Mouse (Mus musculus) CH12.LX (cell line): ENCODE results near the gene Ficd. TPM values are rescaled to one million over a fixed set of nuclear protein-coding genes. Genes with fewer than 3 reads are reported as not detected.

ENCODE experiments used
- DNase-seq: peaks from one replicate; pipeline ENCODE4 v3.0.0-alpha.2; 2013; ENCODE audit errors: extremely low read depth
- H3K27ac ChIP-seq: 2 replicates; pipeline ENCODE4 v1.5.1; 2012; ENCODE audit warnings: low read depth, mild to moderate bottlenecking, control low read depth, moderate library complexity; ENCODE audit not compliant: insufficient read depth
- H3K27me3 ChIP-seq: replicated peaks from 2 replicates; pipeline ENCODE3; 2012; ENCODE audit warnings: inconsistent platforms
- H3K36me3 ChIP-seq, 2 experiments: replicated peaks in 1 of 2; 2 replicates each; pipeline versions ENCODE3 to v1.6.1; 2012; ENCODE audit warnings: inconsistent platforms in 1 of 2, low read length in 1 of 2, mild to moderate bottlenecking in 1 of 2, mixed read lengths in 1 of 2, moderate library complexity in 1 of 2; ENCODE audit not compliant: control insufficient read depth in 1 of 2, insufficient read depth in 1 of 2
- H3K4me1 ChIP-seq, 2 experiments: 2 replicates each; pipeline ENCODE4 v1.6.1; 2012; ENCODE audit warnings: inconsistent platforms in 1 of 2, moderate library complexity in 1 of 2; ENCODE audit not compliant: insufficient read depth in 2 of 2, control insufficient read depth in 1 of 2
- H3K4me2 ChIP-seq: 2 replicates; pipeline ENCODE4 v1.6.1; 2012; ENCODE audit warnings: low read depth, mild to moderate bottlenecking, control low read depth; ENCODE audit not compliant: poor library complexity, insufficient read depth, severe bottlenecking
- H3K4me3 ChIP-seq, 3 experiments: fragments of 150-350 bp in 1 of 3; sonication (generic) in 1 of 3; replicated peaks in 1 of 3; 2 replicates each; pipeline versions ENCODE3 to v1.5.1; 2011 to 2012; ENCODE audit warnings: low read depth in 2 of 3, low read length in 2 of 3, mild to moderate bottlenecking in 2 of 3, moderate library complexity in 2 of 3, control low read depth in 1 of 3, improper control_type of control experiment in 1 of 3, inconsistent platforms in 1 of 3, mixed read lengths in 1 of 3; ENCODE audit not compliant: poor library complexity in 1 of 3
- H3K79me2 ChIP-seq: replicated peaks from 2 replicates; pipeline ENCODE4 v1.6.1; 2012; ENCODE audit warnings: mild to moderate bottlenecking, moderate library complexity; ENCODE audit not compliant: control insufficient read depth, poor library complexity, insufficient read depth, severe bottlenecking; ENCODE audit errors: extremely low read depth
- H3K9ac ChIP-seq: 2 replicates; pipeline ENCODE4 v1.6.1; 2012; ENCODE audit warnings: low read depth, mild to moderate bottlenecking, control low read depth, moderate library complexity; ENCODE audit not compliant: insufficient read depth
- H3K9me3 ChIP-seq: replicated peaks from 2 replicates; pipeline ENCODE3; 2012; ENCODE audit warnings: low read length, inconsistent platforms, mixed read lengths
- BHLHE40 ChIP-seq: IDR thresholded peaks from 2 replicates; pipeline ENCODE4 v1.6.1; 2011; ENCODE audit warnings: mild to moderate bottlenecking, low read depth, low read length, improper control_type of control experiment
- CHD2 ChIP-seq: IDR thresholded peaks from 2 replicates; pipeline ENCODE4 v1.6.1; 2011; ENCODE audit warnings: low read length, improper control_type of control experiment
- E2F4 ChIP-seq: IDR thresholded peaks from 2 replicates; pipeline ENCODE4 v1.6.1; 2011; ENCODE audit warnings: low read depth, low read length, improper control_type of control experiment; ENCODE audit not compliant: insufficient replicate concordance
- EP300 ChIP-seq: IDR thresholded peaks from 2 replicates; pipeline ENCODE4 v1.6.1; 2011; ENCODE audit warnings: low read length, improper control_type of control experiment
- ETS1 ChIP-seq: conservative IDR thresholded peaks from 2 replicates; pipeline ENCODE4 v1.6.1; 2012; ENCODE audit warnings: low read depth, mild to moderate bottlenecking, inconsistent platforms, low read length, improper control_type of control experiment, moderate library complexity
- GABPA ChIP-seq: IDR thresholded peaks from 2 replicates; pipeline ENCODE4 v1.6.1; 2012; ENCODE audit warnings: low read depth, low read length, improper control_type of control experiment, inconsistent platforms; ENCODE audit not compliant: insufficient replicate concordance
- HCFC1 ChIP-seq: IDR thresholded peaks from 2 replicates; pipeline ENCODE4 v1.6.1; 2012; ENCODE audit warnings: low read depth, mild to moderate bottlenecking, inconsistent platforms, low read length, improper control_type of control experiment
- IRF4 ChIP-seq: IDR thresholded peaks from 2 replicates; pipeline ENCODE4 v1.6.1; 2014; ENCODE audit warnings: low read depth, mild to moderate bottlenecking, inconsistent platforms, low read length, improper control_type of control experiment
- JUN ChIP-seq: IDR thresholded peaks from 2 replicates; pipeline ENCODE4 v1.6.1; 2011; ENCODE audit warnings: low read depth, mild to moderate bottlenecking, low read length, improper control_type of control experiment, moderate library complexity; ENCODE audit not compliant: insufficient read depth
- JUND ChIP-seq: conservative IDR thresholded peaks from 2 replicates; pipeline ENCODE4 v1.6.1; 2011; ENCODE audit warnings: low read depth, low read length, improper control_type of control experiment
- KAT2A ChIP-seq: IDR thresholded peaks from 2 replicates; pipeline ENCODE4 v1.6.1; 2012; ENCODE audit warnings: low read length, improper control_type of control experiment, inconsistent platforms; ENCODE audit not compliant: insufficient replicate concordance
- MAFK ChIP-seq: IDR thresholded peaks from 2 replicates; pipeline ENCODE4 v1.6.1; 2011; ENCODE audit warnings: low read length, improper control_type of control experiment; ENCODE audit not compliant: insufficient replicate concordance
- MAZ ChIP-seq: IDR thresholded peaks from 2 replicates; pipeline ENCODE4 v1.6.1; 2012; ENCODE audit warnings: low read depth, mild to moderate bottlenecking, inconsistent platforms, low read length, improper control_type of control experiment, moderate library complexity
- MEF2A ChIP-seq: IDR thresholded peaks from 2 replicates; pipeline ENCODE4 v1.6.1; 2014; ENCODE audit warnings: low read depth, mild to moderate bottlenecking, inconsistent platforms, low read length, improper control_type of control experiment, borderline replicate concordance
- MXI1 ChIP-seq: IDR thresholded peaks from 2 replicates; pipeline ENCODE4 v1.6.1; 2011; ENCODE audit warnings: mild to moderate bottlenecking, low read depth, low read length, improper control_type of control experiment
- MYC ChIP-seq: IDR thresholded peaks from 2 replicates; pipeline ENCODE4 v1.6.1; 2011; ENCODE audit warnings: low read depth, mild to moderate bottlenecking, improper control_type of control experiment, low read length
- NELFE ChIP-seq: IDR thresholded peaks from 2 replicates; pipeline ENCODE4 v1.6.1; 2011; ENCODE audit warnings: low read depth, low read length, improper control_type of control experiment
- NRF1 ChIP-seq: IDR thresholded peaks from 2 replicates; pipeline ENCODE4 v1.6.1; 2014; ENCODE audit warnings: low read depth, mild to moderate bottlenecking, inconsistent platforms, low read length, improper control_type of control experiment, moderate library complexity
- POLR2A ChIP-seq: IDR thresholded peaks from 2 replicates; pipeline ENCODE4 v1.6.1; 2011; ENCODE audit warnings: low read depth, mild to moderate bottlenecking, improper control_type of control experiment, low read length
- RCOR1 ChIP-seq: conservative IDR thresholded peaks from 2 replicates; pipeline ENCODE4 v1.6.1; 2012; ENCODE audit warnings: low read depth, mild to moderate bottlenecking, inconsistent platforms, low read length, improper control_type of control experiment
- SIN3A ChIP-seq: IDR thresholded peaks from 2 replicates; pipeline ENCODE4 v1.6.1; 2012; ENCODE audit warnings: low read length, improper control_type of control experiment, inconsistent platforms
- SMC3 ChIP-seq: IDR thresholded peaks from 2 replicates; pipeline ENCODE4 v1.6.1; 2011; ENCODE audit warnings: low read depth, low read length, improper control_type of control experiment
- TCF12 ChIP-seq: IDR thresholded peaks from 2 replicates; pipeline ENCODE4 v1.6.1; 2014; ENCODE audit warnings: low read depth, mild to moderate bottlenecking, inconsistent platforms, low read length, improper control_type of control experiment
- USF1 ChIP-seq: IDR thresholded peaks from 2 replicates; pipeline ENCODE4 v1.6.1; 2014; ENCODE audit warnings: low read depth, mild to moderate bottlenecking, inconsistent platforms, low read length, improper control_type of control experiment
- USF2 ChIP-seq: conservative IDR thresholded peaks from 2 replicates; pipeline ENCODE4 v1.6.1; 2011; ENCODE audit warnings: low read depth, low read length, improper control_type of control experiment
- ZC3H11A ChIP-seq: IDR thresholded peaks from 2 replicates; pipeline ENCODE4 v1.6.1; 2012; ENCODE audit warnings: low read depth, mild to moderate bottlenecking, inconsistent platforms, low read length, improper control_type of control experiment
- ZKSCAN1 ChIP-seq: IDR thresholded peaks from 2 replicates; pipeline ENCODE4 v1.6.1; 2012; ENCODE audit warnings: low read depth, inconsistent platforms, low read length, improper control_type of control experiment, borderline replicate concordance
- ZMIZ1 ChIP-seq: IDR thresholded peaks from 2 replicates; pipeline ENCODE4 v1.6.1; 2012; ENCODE audit warnings: low read depth, mild to moderate bottlenecking, inconsistent platforms, low read length, improper control_type of control experiment
- dilution Hi-C: fragments of 300-500 bp; cut with MboI; formaldehyde crosslinking; loops from 2 replicates; pipeline ENCODE4 v1.14.3; 2020; ENCODE audit warnings: low sequenced_read_pairs; ENCODE audit not compliant: extremely low pct_unique_long_range_greater_than_20kb, extremely low pct_ligation_motif_present
- in situ Hi-C: fragments of 300-500 bp; cut with MboI; formaldehyde crosslinking; loops from 3 replicates; pipeline ENCODE4 v1.14.3; 2019; ENCODE audit warnings: low sequenced_read_pairs, low pct_ligation_motif_present, low pct_unique_long_range_greater_than_20kb, mixed read lengths
- polyA plus RNA-seq: library from polyadenylated mRNA; unstranded; fragments of >175 nt; gene quantifications from 2 replicates; pipeline ENCODE4 v1.2.1, GENCODE M21; 2012; ENCODE audit warnings: low read depth; ENCODE audit not compliant: insufficient read length
- total RNA-seq, 2 experiments: library from RNA; depleted of rRNA; stranded (reverse); fragments of 300-350 nt in 1 of 2; fragments of >200 nt in 1 of 2; gene quantifications; 2 replicates each; pipeline ENCODE4 v1.2.3; 2012 to 2014

The Ficd gene
- total and polyA plus RNA-seq, 3 experiments, result 2.4 to 2.5 (median 2.4) TPM

DNA sequence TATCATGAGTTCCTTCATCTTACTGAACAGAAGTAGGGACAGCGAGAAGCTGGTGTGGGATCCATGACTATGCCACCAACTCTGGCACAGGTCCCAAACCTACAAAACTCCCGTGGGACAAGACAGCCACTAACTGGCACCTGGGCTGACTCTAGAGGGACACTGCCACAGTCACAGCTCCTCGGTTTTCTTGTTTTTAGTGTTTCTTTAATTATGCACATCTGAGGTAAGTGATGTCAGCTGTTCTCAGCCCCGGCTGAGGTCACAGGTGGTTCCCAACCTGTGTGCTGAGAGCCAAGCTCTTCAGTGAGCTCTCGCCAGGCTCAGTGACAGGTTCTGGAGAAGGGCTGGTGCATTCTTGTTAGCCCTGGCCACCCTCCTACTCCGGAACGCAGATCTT, 28.8 kb downstream of the Ficd start:
- H3K4me1 ChIP-seq, result peaks cover 27 to 70% of the 10 kb centered on the region in 2 experiments
- H3K9ac ChIP-seq, result no peak overlapping the region
- dilution Hi-C loops, result no loop called here
- DNase-seq, result peak; percentile 43
- no peak overlapping the region for H3K27ac ChIP-seq
- H3K27me3 ChIP-seq, result no peaks in the 10 kb centered on the region
- in situ Hi-C loops, result no loop called here
- H3K9me3 ChIP-seq, result no peaks in the 10 kb centered on the region
- no peak overlapping the region for H3K4me2 ChIP-seq
- peaks cover 64 to 89% of the 10 kb centered on the region in 2 experiments for H3K36me3 ChIP-seq
- H3K79me2 ChIP-seq, result peaks cover 73% of the 10 kb centered on the region
- H3K4me3 ChIP-seq, result no peak overlapping the region
- TF ChIP-seq GABPA (no peak), JUN (0 out of 2 replicates have a peak, but pooled peaks have one; percentile 5), HCFC1 (no peak), EP300 (peak; percentile 79), ETS1 (peak; percentile 95), NRF1 (no peak), MXI1 (no peak), MYC (no peak), KAT2A (no peak), BHLHE40 (peak; percentile 62), TCF12 (peak; percentile 81), POLR2A (no peak), MEF2A (0 out of 2 replicates have a peak, but pooled peaks have one; percentile 49), ZKSCAN1 (no peak), MAZ (no peak), CHD2 (peak; percentile 15; the same call in 1 of the 2 replicates), SIN3A (peak; percentile 52; the same call in 1 of the 2 replicates), JUND (0 out of 2 replicates have a peak, but pooled peaks have one; percentile 23), ZMIZ1 (no peak), USF2 (no peak), RCOR1 (0 out of 2 replicates have a peak, but pooled peaks have one; percentile 32), NELFE (no peak), IRF4 (peak; percentile 75), USF1 (no peak), MAFK (0 out of 2 replicates have a peak, but pooled peaks have one; percentile 26), SMC3 (no peak), ZC3H11A (no peak), E2F4 (no peak)
